Mouse (Mus musculus) mammary gland, adult 2 months (tissue): ENCODE measurements around the gene Egln3. TPM values are rescaled to one million over a fixed set of nuclear protein-coding genes. Genes with fewer than 3 reads are reported as not detected.

Experiments used
- polyA plus RNA-seq: library from polyadenylated mRNA; depleted of rRNA; stranded (reverse); fragments of >200 nt; gene quantifications from 2 replicates; pipeline ENCODE4 v1.2.3, GENCODE M21; 2012; ENCODE audit warnings: low replicate concordance; rRNA removed

The Egln3 gene
- 8.0 and 12.1 TPM in 2 replicates for polyA plus RNA-seq

DNA sequence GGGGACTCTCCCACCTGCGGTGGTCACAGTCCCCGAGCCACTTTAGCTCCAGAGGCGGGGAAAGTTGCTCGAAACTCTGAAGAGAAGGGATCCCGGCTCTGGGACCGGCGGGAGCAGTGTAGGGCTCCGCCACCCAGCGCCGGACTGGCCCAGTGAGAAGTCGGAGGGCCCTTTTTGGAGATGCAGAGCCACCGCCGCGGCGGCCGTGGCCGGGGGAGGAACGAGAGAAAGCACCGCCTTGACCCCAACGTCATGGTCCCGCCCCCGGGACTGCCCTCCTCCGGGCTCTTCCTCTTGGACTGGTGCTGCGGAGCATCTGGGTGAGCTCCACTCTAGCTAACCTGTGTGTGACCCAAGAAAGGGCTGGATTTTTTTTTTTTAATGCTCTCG is at the start of gene Egln3:
TSS of gene Egln3 (minus strand) at position 205 of the 390 bp plus-strand sequence.

